Mouse (Mus musculus): ENCODE results near the gene Camta2. TPM values are rescaled to one million over a fixed set of nuclear protein-coding genes. Genes with fewer than 3 reads are reported as not detected.

Gene Camta2
- polyA plus RNA-seq, 1 experiment, result 11.9 TPM

GRCm38 (mm10) chr11:70654923-70655570 lies 32.9 kb downstream of the Camta2 start:
- peak overlapping the region; percentile 94 for H3K4me3 ChIP-seq
- H3K4me2 ChIP-seq (ENCODE audit: low read depth), result peak overlapping the region; percentile 97
- peaks cover 74% of the 10 kb centered on the region for H3K79me2 ChIP-seq (ENCODE audit: control insufficient read depth, insufficient read depth)
- peak overlapping the region; percentile 88 for H3ac ChIP-seq (ENCODE audit: control insufficient read depth, insufficient read length)
- TF ChIP-seq TCF3 (IDR thresholded peaks at IDR 0.05; ENCODE audit: insufficient read length, low read depth) (no peak), POLR2AphosphoS2 (IDR thresholded peaks at IDR 0.05; ENCODE audit: insufficient read length, low read depth) (peak; percentile 79), TCF12 (IDR thresholded peaks at IDR 0.05; ENCODE audit: insufficient read depth, poor library complexity, severe bottlenecking) (no peak), MYOD1 (IDR thresholded peaks at IDR 0.05; ENCODE audit: control insufficient read depth in 1 of 3, insufficient read length in 2 of 3, low read depth in 2 of 3) (peak in 1 of 3 experiments; percentile 11), POLR2A (IDR thresholded peaks at IDR 0.05; ENCODE audit: insufficient read length, low read depth) (peak; percentile 80), CEBPB (IDR thresholded peaks at IDR 0.05; ENCODE audit: insufficient read depth, poor library complexity, severe bottlenecking) (no peak), MYOG (IDR thresholded peaks at IDR 0.05; ENCODE audit: control insufficient read depth in 1 of 3, insufficient read depth in 1 of 3, insufficient read length in 2 of 3, low read depth in 2 of 3) (no peak), REST (IDR thresholded peaks at IDR 0.05; ENCODE audit: insufficient read depth, insufficient read length) (no peak), SRF (IDR thresholded peaks at IDR 0.05; ENCODE audit: control insufficient read depth, insufficient read length, low read depth) (no peak), MAX (IDR thresholded peaks at IDR 0.05; ENCODE audit: low read depth) (no peak), E2F4 (IDR thresholded peaks at IDR 0.05; ENCODE audit: insufficient read depth) (peak; percentile 16)
- no peaks in the 10 kb centered on the region for H3K27me3 ChIP-seq (ENCODE audit: control insufficient read depth, insufficient read depth, insufficient read length)
- H3K36me3 ChIP-seq (ENCODE audit: control insufficient read depth, insufficient read depth), result peaks cover 24% of the 10 kb centered on the region

DNA sequence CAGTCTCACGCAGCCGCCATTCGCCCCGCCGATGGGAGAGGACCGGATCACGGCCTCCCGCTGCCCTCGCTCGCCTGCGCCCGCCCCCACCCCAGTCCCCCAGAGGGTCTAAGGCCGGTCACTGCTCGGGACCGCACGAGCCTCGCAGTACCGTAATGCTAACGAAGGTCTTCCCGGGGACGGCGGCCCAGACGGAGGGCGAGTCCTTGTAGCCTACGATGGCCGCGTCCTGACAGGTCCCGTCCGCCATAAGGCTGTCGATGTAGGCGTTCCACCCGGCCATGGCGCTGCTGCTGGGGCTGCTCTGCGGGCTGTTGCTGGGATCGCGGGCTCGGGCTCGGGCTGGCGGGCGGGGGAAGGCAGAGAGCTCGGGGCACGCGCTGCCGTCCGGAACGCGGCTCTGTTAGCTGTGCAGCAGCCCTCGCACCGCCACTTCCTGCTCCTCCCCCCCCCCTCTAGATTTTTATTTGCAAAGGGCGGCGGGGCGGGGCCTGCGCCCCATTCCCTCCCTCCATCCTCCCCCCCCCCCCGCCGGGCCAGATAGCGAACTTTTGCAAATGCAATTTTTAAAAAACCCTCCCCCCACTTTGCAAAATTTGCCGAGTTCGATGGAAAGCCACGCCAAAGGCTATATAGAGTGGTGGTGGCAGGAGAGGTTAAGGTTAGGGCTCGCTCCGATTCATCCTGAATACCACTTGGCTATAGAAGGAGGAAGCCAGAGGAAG lies 33.5 kb downstream of the Camta2 start, which contains the start of gene Pfn1:
TSS of gene Pfn1 (minus strand) at position 447 of the 725 bp plus-strand sequence.
- Histone ChIP-seq H3K4me2 (ENCODE audit: low read depth) (peak within 1 kb of the TSS; percentile 97), H3ac (ENCODE audit: control insufficient read depth, insufficient read length) (peak within 1 kb of the TSS; percentile 88), H3K79me2 (ENCODE audit: control insufficient read depth, insufficient read depth) (peaks cover 72% of the 10 kb centered on the region), H3K36me3 (ENCODE audit: control insufficient read depth, insufficient read depth) (peaks cover 30% of the 10 kb centered on the region), H3K27me3 (ENCODE audit: control insufficient read depth, insufficient read depth, insufficient read length) (no peaks in the 10 kb centered on the region), H3K4me3 (peak within 1 kb of the TSS; percentile 94)
- TF ChIP-seq E2F4 (IDR thresholded peaks at IDR 0.05; ENCODE audit: insufficient read depth) (no peak), CEBPB (IDR thresholded peaks at IDR 0.05; ENCODE audit: insufficient read depth, poor library complexity, severe bottlenecking) (no peak), TCF12 (IDR thresholded peaks at IDR 0.05; ENCODE audit: insufficient read depth, poor library complexity, severe bottlenecking) (no peak), MYOD1 (IDR thresholded peaks at IDR 0.05; ENCODE audit: control insufficient read depth in 1 of 3, insufficient read length in 2 of 3, low read depth in 2 of 3) (peak in 1 of 3 experiments; percentile 42), POLR2AphosphoS2 (IDR thresholded peaks at IDR 0.05; ENCODE audit: insufficient read length, low read depth) (peak; percentile 95), TCF3 (IDR thresholded peaks at IDR 0.05; ENCODE audit: insufficient read length, low read depth) (peak; percentile 17), REST (IDR thresholded peaks at IDR 0.05; ENCODE audit: insufficient read depth, insufficient read length) (peak; percentile 66), USF1 (IDR thresholded peaks at IDR 0.05; ENCODE audit: low read depth) (no peak), MYOG (IDR thresholded peaks at IDR 0.05; ENCODE audit: control insufficient read depth in 1 of 3, insufficient read depth in 1 of 3, insufficient read length in 2 of 3, low read depth in 2 of 3) (peak in 1 of 3 experiments; percentile 15), POLR2A (IDR thresholded peaks at IDR 0.05; ENCODE audit: insufficient read length, low read depth) (peak; percentile 78)

GRCm38 (mm10) chr11:70653345-70654197 lies 34.3 kb downstream of the Camta2 start:
- Histone ChIP-seq H3K4me3 (peak overlapping the region; percentile 94), H3K79me2 (ENCODE audit: control insufficient read depth, insufficient read depth) (peaks cover 64% of the 10 kb centered on the region), H3K36me3 (ENCODE audit: control insufficient read depth, insufficient read depth) (peaks cover 36% of the 10 kb centered on the region), H3ac (ENCODE audit: control insufficient read depth, insufficient read length) (peak overlapping the region; percentile 88), H3K27me3 (ENCODE audit: control insufficient read depth, insufficient read depth, insufficient read length) (no peaks in the 10 kb centered on the region), H3K4me2 (ENCODE audit: low read depth) (peak overlapping the region; percentile 99)
- TF ChIP-seq MAX (IDR thresholded peaks at IDR 0.05; ENCODE audit: low read depth), result no peak
- TF ChIP-seq POLR2A (IDR thresholded peaks at IDR 0.05; ENCODE audit: insufficient read length, low read depth), result peak; percentile 19

GRCm38 (mm10) chr11:70652884-70653344 lies 35.0 kb downstream of the Camta2 start:
- Histone ChIP-seq H3K27me3 (ENCODE audit: control insufficient read depth, insufficient read depth, insufficient read length) (no peaks in the 10 kb centered on the region), H3ac (ENCODE audit: control insufficient read depth, insufficient read length) (peak overlapping the region; percentile 88), H3K4me3 (peak overlapping the region; percentile 94), H3K36me3 (ENCODE audit: control insufficient read depth, insufficient read depth) (peaks cover 36% of the 10 kb centered on the region), H3K4me2 (ENCODE audit: low read depth) (peak overlapping the region; percentile 99), H3K79me2 (ENCODE audit: control insufficient read depth, insufficient read depth) (peaks cover 58% of the 10 kb centered on the region)
- peak; percentile 6 for TF ChIP-seq POLR2AphosphoS2 (IDR thresholded peaks at IDR 0.05; ENCODE audit: insufficient read length, low read depth)
- no peak for TF ChIP-seq POLR2A (IDR thresholded peaks at IDR 0.05; ENCODE audit: insufficient read length, low read depth)
- TF ChIP-seq MYOG (IDR thresholded peaks at IDR 0.05; ENCODE audit: control insufficient read depth in 1 of 3, insufficient read depth in 1 of 3, insufficient read length in 2 of 3, low read depth in 2 of 3), result no peak
- TF ChIP-seq CEBPB (IDR thresholded peaks at IDR 0.05; ENCODE audit: insufficient read depth, poor library complexity, severe bottlenecking), result no peak

Measured in myocyte (in vitro differentiated cells).